Mouse (Mus musculus): ENCODE data around the gene Hivep1. TPM values are rescaled to one million over a fixed set of nuclear protein-coding genes. Genes with fewer than 3 reads are reported as not detected.

Hivep1 gene
- total RNA-seq, 2 experiments from 2014 or later = 20.9 to 24.1 TPM

DNA sequence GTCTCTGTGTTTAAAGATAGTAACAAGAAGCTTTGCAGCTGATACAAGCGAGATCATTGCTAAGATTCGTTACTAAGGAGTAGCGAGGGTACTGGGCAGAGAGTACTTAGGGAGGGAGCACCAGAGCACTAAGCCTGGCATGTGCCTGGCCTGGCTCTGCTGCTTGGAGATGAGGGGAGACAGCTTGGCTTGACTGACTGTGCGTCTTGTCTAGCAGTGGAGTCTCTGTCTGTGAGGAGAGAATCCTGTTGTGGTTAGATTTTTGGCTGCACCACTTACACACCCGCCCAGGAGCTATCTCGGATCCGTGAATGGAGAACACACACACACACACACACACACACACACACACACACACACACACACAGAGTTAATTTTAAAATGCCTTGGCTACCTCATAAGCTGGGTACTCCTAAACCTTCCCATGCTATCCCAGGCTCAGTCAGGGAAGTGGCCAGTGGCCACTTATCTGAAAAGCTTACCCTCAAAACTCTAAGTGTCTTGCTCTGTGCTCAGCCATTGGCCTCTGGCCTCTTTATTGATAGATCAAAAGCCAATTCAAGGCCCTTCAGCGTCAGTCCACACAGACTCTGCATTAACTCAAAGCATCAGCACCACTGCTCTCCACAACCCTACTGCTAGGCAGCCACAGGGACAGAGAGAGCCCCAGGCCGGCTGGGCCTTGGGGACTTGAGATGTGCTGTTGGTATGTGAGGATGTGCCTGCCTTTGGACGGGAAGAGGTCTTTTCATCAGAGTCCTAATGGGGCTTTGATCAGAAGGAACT, 28.5 kb downstream of the Hivep1 start:
- DNase-seq (ENCODE audit: low spot score in 2 of 2) = no peak
- Histone ChIP-seq H3K4me3 (no peak overlapping the region), H3K27ac (no peak overlapping the region)
- no peak for TF ChIP-seq CTCF (conservative IDR thresholded peaks at IDR 0.05)

DNA sequence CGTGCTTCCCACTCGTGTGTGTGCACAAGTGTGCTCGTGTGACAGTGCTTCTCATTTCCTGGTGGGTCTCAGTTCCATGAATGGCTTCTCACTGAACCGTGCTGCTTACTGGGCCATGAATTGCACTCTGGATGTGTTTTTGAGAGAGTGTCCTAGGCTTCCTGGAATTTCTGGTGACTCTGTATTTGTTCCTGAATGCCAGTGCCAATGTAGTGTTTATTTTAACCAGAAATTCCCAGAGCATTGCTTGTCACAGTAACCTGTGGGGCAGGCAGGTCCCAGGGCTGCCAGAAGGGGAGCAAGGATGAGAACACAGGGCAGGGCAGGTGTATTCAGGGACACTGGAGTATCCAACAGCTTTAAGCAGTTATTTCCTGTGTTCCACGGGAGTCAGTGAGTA, 36.5 kb downstream of the Hivep1 start:
- no peak overlapping the region for H3K27ac ChIP-seq
- TF ChIP-seq CTCF (conservative IDR thresholded peaks at IDR 0.05) = no peak
- DNase-seq (ENCODE audit: low spot score in 2 of 2) = no peak
- no peak overlapping the region for H3K4me3 ChIP-seq

DNA sequence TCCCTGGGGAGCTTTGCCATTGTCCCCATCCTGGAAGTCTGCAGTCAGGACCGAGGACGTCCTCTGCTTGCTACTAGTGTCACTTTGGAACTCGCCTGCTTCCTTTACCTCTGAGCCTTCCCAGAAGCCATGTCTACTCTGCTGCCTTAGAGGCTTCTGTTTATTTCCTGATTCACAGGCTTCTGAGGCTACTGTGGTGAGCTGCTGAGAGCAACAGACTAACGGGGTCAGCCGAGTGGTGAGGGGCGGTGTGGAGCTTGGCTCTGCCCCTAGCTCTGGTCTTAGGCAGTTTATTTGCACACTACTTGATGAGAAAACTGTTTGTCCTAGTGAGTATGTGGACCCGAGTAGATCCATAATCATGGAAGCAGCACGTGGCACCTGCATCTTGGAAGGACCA, 37.2 kb downstream of the Hivep1 start:
- TF ChIP-seq CTCF (conservative IDR thresholded peaks at IDR 0.05) = no peak
- no peak overlapping the region for H3K27ac ChIP-seq
- no peak for DNase-seq (ENCODE audit: low spot score in 2 of 2)
- no peak overlapping the region for H3K4me3 ChIP-seq

DNA sequence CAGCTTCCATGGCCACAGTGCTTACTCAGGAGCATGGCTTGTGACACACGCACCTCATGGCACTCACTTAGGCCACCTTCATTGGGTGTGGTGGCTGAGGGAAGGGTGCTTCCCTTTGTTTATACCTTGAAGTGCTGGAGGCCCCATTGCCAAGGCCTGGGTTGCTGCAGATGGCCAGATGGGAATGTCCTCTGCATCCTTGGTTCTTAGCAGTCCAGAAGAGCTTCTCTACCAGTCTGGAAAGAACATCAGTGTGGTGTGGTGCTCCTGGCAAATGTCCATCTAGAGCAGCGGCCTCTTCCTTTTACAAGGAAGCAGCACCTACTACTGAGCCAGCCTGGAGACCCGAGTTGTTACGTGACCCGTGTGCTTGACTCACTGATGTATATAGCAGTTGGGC, 38.9 kb downstream of the Hivep1 start:
- DNase-seq (ENCODE audit: low spot score in 2 of 2) = no peak
- no peak overlapping the region for H3K27ac ChIP-seq
- no peak for TF ChIP-seq CTCF (conservative IDR thresholded peaks at IDR 0.05)
- no peak overlapping the region for H3K4me3 ChIP-seq

DNA sequence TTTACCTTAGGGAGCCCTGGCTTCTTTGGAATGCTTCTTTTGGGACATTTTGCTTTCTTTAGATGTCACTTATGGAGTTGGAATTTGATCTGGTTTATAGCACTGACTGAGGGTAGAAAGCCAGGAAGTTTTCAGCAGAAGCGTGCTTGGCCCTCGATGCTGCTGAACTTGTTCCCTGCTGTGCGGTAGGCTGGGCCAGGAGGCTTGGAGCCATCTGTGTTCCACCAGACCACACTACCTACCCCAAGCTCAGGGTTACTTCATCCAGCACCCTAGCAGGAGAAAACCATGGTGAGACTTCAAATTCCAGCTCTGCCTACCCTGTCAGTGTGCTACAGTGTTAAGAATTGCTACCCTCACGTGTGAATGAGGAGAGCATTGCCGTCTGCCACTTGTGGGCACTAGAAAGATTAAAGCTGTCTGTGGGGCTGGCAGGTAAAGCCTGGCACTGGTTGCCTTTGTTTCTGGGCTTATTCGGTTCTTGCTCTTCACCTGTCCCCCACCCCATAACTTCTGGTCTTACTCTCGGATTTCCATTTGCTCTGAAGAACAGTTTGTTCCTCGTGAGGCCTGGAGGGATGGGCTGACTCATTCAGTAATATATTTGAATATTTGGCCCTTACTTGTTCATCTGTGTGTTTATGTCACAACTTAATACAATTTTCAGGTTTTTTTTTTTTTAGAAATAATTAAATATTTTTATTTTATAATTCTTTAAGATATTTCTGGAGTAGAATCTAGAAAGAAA, 40.7 kb downstream of the Hivep1 start:
- DNase-seq (ENCODE audit: low spot score in 2 of 2) = no peak
- Histone ChIP-seq H3K4me3 (no peak overlapping the region), H3K27ac (no peak overlapping the region)
- TF ChIP-seq CTCF (conservative IDR thresholded peaks at IDR 0.05) = no peak

DNA sequence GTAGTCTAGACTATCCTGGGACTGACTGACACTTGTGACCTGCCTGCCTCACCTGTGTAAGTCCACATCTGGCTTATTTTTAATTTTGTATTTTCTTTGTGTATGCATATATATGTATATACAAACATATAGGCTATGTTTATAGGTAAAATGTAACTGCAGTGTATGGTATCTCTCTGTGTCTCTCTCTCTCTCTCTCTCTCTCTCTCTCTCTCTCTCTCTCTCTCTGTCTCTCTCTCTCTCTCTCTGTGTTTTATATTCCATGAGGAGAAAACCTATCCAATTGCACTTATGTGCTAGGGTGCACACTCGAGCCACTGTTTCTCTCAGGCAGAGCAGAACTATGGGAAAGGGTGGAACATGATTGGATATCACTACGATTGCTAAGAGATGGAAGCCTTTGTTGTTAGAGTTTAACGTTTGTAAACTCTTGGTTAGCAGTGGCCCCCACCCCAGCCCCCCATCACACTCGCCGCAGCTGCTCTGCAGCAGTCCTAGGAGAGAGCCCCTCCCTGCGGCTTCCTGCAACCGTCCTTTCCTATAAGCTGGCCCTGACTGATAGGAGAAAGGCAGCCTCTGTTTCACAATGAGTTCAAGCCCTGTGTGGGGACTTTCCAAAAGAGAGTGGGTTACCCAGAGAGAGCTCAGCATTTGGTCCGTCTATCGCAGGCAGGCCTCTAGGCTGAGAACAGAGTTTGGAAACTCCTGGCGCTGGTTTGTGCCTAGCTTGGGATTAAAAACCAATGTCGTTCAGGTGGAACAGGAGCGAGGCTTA, 41.6 kb downstream of the Hivep1 start:
- DNase-seq (ENCODE audit: low spot score in 2 of 2) = no peak

DNA sequence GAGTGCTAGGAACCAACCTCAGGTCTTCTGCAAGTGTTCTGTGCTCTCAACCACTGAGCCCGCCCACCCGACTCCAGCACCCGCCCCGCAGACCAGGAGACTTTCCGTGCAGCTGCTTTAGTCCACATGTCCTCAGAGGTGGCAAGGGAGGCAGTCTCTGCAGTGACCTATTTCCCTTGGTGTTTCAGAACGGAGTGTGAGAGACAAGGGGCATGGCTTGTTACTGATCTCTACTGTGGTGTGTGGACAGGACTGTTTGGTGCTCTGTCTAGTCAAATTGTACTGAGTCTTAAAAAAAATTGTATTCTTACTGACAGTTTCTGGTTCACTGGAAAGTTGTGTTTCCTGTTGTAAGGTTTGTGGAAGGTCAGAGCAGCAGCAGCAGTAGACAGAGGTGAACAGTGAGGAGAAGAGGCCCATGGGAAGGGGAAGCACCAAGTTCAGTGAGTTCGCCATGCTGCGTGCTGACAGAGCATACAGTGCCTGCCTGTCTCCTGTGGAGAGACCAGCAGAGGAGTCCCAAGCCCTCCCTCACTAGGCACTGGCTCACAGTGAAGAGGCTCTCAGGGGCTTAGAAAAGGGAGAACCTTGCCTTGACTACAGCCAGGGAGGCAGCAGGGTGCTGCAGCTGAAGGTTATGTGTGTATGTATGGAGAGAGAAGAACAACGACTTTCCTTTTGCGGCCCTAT, 44.1 kb downstream of the Hivep1 start:
- Histone ChIP-seq H3K27ac (peak overlapping the region; percentile 72), H3K4me3 (no peak overlapping the region)
- TF ChIP-seq CTCF (conservative IDR thresholded peaks at IDR 0.05) = no peak
- no peak for DNase-seq (ENCODE audit: low spot score in 2 of 2)

More for the DNA sequence above, 41.6 kb downstream of the Hivep1 start:
- TF ChIP-seq CTCF (conservative IDR thresholded peaks at IDR 0.05) = no peak
- no peak overlapping the region for H3K27ac ChIP-seq
- H3K4me3 ChIP-seq = no peak overlapping the region

DNA sequence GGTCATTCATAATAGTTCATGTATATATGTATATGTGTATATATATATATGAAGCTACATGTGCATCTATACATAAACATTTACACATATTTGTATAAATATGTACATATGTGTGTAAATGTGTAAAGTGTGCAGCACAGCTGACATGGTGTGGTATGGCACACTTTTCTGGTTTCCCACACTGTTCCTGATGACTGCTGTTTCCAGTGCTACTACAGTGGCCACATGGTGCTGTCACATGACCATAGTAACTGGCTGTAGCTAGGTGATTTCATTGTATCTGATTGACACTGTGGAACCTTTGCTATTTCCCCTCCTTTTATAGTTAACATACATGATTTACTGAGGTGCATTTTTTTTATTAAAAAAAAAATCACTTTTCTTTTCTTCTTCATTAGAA, 45.3 kb downstream of the Hivep1 start:
- Histone ChIP-seq H3K4me3 (no peak overlapping the region), H3K27ac (peak overlapping the region; percentile 72; the same call in 1 of the 2 replicates)
- DNase-seq (ENCODE audit: low spot score in 2 of 2) = no peak
- no peak for TF ChIP-seq CTCF (conservative IDR thresholded peaks at IDR 0.05)

DNA sequence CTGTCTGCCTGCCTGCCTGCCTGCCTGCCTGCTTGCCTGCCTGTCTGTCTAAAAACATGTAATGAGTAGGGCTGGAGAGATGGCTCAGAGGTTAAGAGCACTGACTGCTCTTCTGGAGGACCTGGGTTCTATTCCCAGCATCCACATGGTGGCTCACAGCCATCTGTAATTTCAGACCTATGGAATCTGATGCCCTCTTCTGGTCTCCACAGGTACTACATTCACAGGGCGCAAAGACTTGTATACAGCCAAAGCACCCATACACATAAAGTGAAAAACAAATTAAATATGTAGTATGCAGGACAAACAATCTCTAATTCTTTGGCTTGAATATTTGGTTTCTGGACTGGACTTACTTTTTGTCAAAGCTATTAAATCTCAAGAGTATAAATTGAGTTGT, 46.7 kb downstream of the Hivep1 start:
- no peak overlapping the region for H3K4me3 ChIP-seq
- TF ChIP-seq CTCF (conservative IDR thresholded peaks at IDR 0.05) = peak; percentile 56
- H3K27ac ChIP-seq = no peak overlapping the region
- DNase-seq (ENCODE audit: low spot score in 2 of 2) = no peak

DNA sequence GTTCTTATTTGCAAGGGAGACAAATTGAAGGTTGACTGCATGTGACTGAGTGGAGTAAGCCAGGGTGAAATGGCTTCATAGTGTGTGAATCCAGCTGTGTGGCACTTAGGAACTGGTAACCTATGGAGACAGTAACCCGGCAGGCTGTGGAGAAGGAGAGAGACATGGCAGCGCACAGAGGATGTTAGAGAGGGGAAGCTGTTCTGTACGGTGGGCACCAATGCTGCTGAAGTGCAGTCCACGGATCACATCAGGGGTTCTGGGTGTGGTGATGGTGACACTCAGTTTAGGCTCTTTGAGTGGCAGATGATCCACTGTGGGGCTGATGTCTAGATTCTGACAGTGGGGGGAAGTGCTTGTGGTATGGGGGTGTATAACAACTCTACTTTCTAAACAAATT, 47.7 kb downstream of the Hivep1 start:
- no peak for TF ChIP-seq CTCF (conservative IDR thresholded peaks at IDR 0.05)
- no peak overlapping the region for H3K4me3 ChIP-seq
- DNase-seq (ENCODE audit: low spot score in 2 of 2) = no peak
- no peak overlapping the region for H3K27ac ChIP-seq

DNA sequence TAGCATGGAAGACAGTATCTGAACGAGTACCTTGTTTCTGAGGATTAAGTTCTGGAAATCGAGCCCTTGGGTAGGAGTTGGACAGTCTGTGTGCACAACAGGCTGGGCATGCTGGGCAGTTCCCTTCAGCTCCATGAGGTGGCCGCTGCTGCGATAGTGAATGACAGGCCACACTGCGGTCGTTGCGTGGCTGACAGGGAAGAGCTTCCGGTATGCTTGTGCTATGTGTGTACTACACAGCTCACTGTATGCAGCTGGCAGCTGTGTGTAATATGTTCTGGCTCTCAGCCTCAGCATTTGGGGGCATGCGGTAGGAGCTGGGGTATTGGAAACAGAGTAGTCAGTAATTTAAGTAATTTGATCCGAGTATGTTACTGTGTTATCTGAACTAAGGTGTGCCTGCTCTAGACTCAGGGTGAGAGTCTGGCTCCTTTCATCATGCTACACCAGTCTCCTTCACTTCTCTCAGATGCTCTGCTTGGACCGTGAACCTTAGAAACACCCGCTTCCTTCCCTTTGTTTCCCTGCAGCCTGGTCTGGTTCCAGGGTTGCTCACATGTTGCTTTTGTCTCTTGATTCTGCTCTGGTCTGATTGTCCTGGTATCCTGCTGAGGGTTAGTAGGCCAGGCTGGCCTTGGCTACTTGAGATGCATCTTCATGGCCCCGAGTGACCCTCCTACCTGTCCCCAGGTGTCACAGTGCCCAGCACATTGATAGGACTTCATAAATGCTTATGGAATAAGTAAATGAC, 49.8 kb downstream of the Hivep1 start:
- no peak for DNase-seq (ENCODE audit: low spot score in 2 of 2)
- peak; percentile 69 for TF ChIP-seq CTCF (conservative IDR thresholded peaks at IDR 0.05)
- Histone ChIP-seq H3K27ac (peak overlapping the region; percentile 43; the same call in 1 of the 2 replicates), H3K4me3 (no peak overlapping the region)

DNA sequence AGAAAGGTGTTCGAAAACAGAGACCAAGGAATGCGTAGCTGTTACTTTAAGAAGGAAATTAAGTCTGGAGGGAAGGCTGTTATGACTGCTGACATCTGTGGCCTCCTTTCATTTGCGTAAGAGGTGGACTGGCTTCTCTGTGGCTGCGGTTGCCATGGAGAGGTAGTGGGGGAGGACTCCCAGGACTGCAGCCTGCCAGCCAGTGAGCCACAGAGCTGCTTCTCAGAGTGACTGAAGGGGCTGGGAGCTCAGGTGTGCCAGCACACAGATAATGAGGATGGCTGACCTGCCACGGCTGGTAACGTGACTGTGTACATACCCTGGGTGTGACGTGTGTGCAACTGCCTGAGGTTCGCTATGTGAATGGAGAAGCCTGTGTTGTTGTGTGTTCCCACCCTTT, 51.2 kb downstream of the Hivep1 start:
- Histone ChIP-seq H3K27ac (peak overlapping the region; percentile 79), H3K4me3 (peak overlapping the region; percentile 46)
- TF ChIP-seq CTCF (conservative IDR thresholded peaks at IDR 0.05) = no peak

More for the DNA sequence above, 51.2 kb downstream of the Hivep1 start:
- peak; percentile 62 to 86 for DNase-seq (ENCODE audit: low spot score in 2 of 2)
